In genomic region chr9:50722451-50722911, GRCm38 (mm10) we compare ENCODE assay signal across 11 mouse cellular contexts. TPM values are rescaled to one million over a fixed set of nuclear protein-coding genes. Genes with fewer than 3 reads are reported as not detected.
DNase-seq lines count a peak whose midpoint lies in the region; ATAC-seq and TF ChIP-seq lines count a peak whose summit lies in the region.
"Had no signal": no experiment of that assay in that cellular context is flagged by ENCODE, and none has a peak within 500 bp of the region (broad histone marks: within the 10 kb centered on the region; RNA-seq: fewer than 3 reads in every experiment).

No protein-coding gene starts in this region.

- H3K9me3 ChIP-seq in hindbrain, embryonic 16.5 days (ENCODE audit: control insufficient read depth, low read length) = no peaks in the 10 kb centered on the region
- H3K9me3 ChIP-seq: midbrain, embryonic 10.5 days had no signal

- H3K4me2 ChIP-seq in hindbrain, embryonic 16.5 days (ENCODE audit: low read length) = peak overlapping the region; percentile 45

- no peak for ATAC-seq in cerebellum, adult (ENCODE audit: insufficient number of reproducible peaks, low FRiP score, low TSS enrichment)
- ATAC-seq in hindbrain, embryonic 16.5 days = peak; percentile 54

- H3K36me3 ChIP-seq in hindbrain, embryonic 16.5 days (ENCODE audit: control insufficient read depth, insufficient read depth, low read length) = no peaks in the 10 kb centered on the region
- H3K36me3 ChIP-seq: midbrain, embryonic 10.5 days had no signal

- H3K4me3 ChIP-seq in layer of hippocampus, adult 2 months = no peak overlapping the region
- no peak overlapping the region for H3K4me3 ChIP-seq in hindbrain, embryonic 16.5 days (ENCODE audit: low read length)
- H3K4me3 ChIP-seq: midbrain, embryonic 10.5 days had no signal

- H3K27ac ChIP-seq in layer of hippocampus, adult 2 months = peak overlapping the region; percentile 63
- peak overlapping the region; percentile 41; the same call in 1 of the 2 replicates for H3K27ac ChIP-seq in hindbrain, embryonic 16.5 days (ENCODE audit: low read depth, low read length)
- H3K27ac ChIP-seq: liver, embryonic 14.5 days; midbrain, embryonic 10.5 days had no signal

- peak; percentile 64 for DNase-seq in cerebellum, adult 11-12 months
- DNase-seq in layer of hippocampus, adult 2 months (ENCODE audit: low spot score in 2 of 2) = peak in 1 of 2 experiments; percentile 34
- DNase-seq in layer of hippocampus, adult 11-12 months (ENCODE audit: low spot score) = no peak
- DNase-seq in cerebellum, postnatal 25 days = peak; percentile 67 to 74
- no peak for DNase-seq in adipocyte (ENCODE audit: low spot score)
- DNase-seq in frontal cortex, postnatal 25 days (ENCODE audit: low spot score in 2 of 2) = no peak
- DNase-seq: layer of hippocampus, adult 9-11 months had no signal

- H3K27me3 ChIP-seq in hindbrain, embryonic 16.5 days (replicated peaks; ENCODE audit: control insufficient read depth, insufficient read depth, low read length) = no peaks in the 10 kb centered on the region

- 17% methylated on average over 8 of the region's 8 CpGs for WGBS in hindbrain, embryonic 16.5 days

- H3K4me1 ChIP-seq in hindbrain, embryonic 16.5 days (ENCODE audit: control insufficient read depth, insufficient read depth, low read depth, low read length) = peaks cover 39% of the 10 kb centered on the region

- no peak for TF ChIP-seq CTCF in layer of hippocampus, adult 2 months (conservative IDR thresholded peaks at IDR 0.05)

- H3K9ac ChIP-seq in hindbrain, embryonic 16.5 days (ENCODE audit: low read depth, low read length) = no peak overlapping the region
- H3K9ac ChIP-seq: liver, embryonic 14.5 days had no signal

RNA-seq across cellular contexts. Expression of gene Dixdc1, which starts 16.8 kb away (rescaled TPM):
- 10 to 100 TPM; 80.1 to 87.4 TPM for total RNA-seq in layer of hippocampus, adult 2 months (2021)
- 31.6 and 33.7 TPM in 2 replicates for polyA plus RNA-seq in hindbrain, embryonic 16.5 days (2015; fragmentation: Nextera tagmentation; extraction: Ambion mirVana)

RNA-seq across cellular contexts. Expression of gene 2310030G06Rik, which starts 23.9 kb away (rescaled TPM):
- 1 to 10 TPM in 1 of 2 experiments, under 1 TPM in 1; 0.87 to 1.9 TPM for total RNA-seq in layer of hippocampus, adult 2 months (2021)
- polyA plus RNA-seq in hindbrain, embryonic 16.5 days (2015; fragmentation: Nextera tagmentation; extraction: Ambion mirVana) = 2.1 and 2.5 TPM in 2 replicates

RNA-seq across cellular contexts. Expression of gene Cryab, which starts 28.6 kb away (rescaled TPM):
- total RNA-seq in layer of hippocampus, adult 2 months (2021) = 100 to 1,000 TPM; 117 to 119 TPM
- polyA plus RNA-seq in hindbrain, embryonic 16.5 days (2015; fragmentation: Nextera tagmentation; extraction: Ambion mirVana) = 16.3 and 20.9 TPM in 2 replicates

RNA-seq across cellular contexts. Expression of gene Hspb2, which starts 29.7 kb away (rescaled TPM):
- total RNA-seq in layer of hippocampus, adult 2 months (2021) = under 1 TPM; 0.51 to 0.79 TPM
- 1.1 and 5.2 TPM in 2 replicates for polyA plus RNA-seq in hindbrain, embryonic 16.5 days (2015; fragmentation: Nextera tagmentation; extraction: Ambion mirVana)

RNA-seq across cellular contexts. Expression of gene Fdxacb1, which starts 45.6 kb away (rescaled TPM):
- total RNA-seq in layer of hippocampus, adult 2 months (2021) = 1 to 10 TPM; 5.5 to 6.3 TPM
- polyA plus RNA-seq in hindbrain, embryonic 16.5 days (2015; fragmentation: Nextera tagmentation; extraction: Ambion mirVana) = 10.7 and 11.1 TPM in 2 replicates

Comparison
In these comparisons a context has a peak if more than half of its experiments do, and no peak if none do; other contexts are left out.
1. DNase-seq: peak in cerebellum, adult 11-12 months (single experiment) and cerebellum, postnatal 25 days (2 of 2); none in layer of hippocampus, adult 11-12 months (single experiment), adipocyte (single experiment) and frontal cortex, postnatal 25 days (0 of 2).